Mouse (Mus musculus): Measurements from ENCODE around the gene Tgfbr1.
"Not testable (repeated sequence)": the region's sequence is repeated elsewhere in the genome, so short reads cannot be mapped to it uniquely, and the experiment has no call there.

Gene Tgfbr1

DNA sequence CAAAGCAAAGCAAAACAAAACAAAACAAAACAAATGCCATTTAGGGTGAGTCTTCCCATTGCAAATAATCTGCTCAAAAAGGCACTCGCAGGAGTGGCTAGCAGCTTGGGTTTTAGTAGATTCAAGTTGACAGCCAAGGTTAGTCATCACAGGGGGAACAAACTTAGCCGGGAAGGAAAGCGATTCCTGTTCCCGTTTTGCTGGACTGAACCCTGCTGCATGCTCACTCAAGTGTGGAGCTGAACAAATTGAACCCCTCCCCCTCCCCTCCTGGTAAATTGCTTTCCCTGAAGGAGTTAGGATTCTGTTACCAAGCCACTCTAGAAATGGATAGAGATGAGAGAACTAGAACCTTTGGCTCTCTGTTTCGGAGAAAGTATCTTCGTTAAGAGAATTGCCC lies 3.3 kb upstream of the Tgfbr1 start:
- no peak for DNase-seq

DNA sequence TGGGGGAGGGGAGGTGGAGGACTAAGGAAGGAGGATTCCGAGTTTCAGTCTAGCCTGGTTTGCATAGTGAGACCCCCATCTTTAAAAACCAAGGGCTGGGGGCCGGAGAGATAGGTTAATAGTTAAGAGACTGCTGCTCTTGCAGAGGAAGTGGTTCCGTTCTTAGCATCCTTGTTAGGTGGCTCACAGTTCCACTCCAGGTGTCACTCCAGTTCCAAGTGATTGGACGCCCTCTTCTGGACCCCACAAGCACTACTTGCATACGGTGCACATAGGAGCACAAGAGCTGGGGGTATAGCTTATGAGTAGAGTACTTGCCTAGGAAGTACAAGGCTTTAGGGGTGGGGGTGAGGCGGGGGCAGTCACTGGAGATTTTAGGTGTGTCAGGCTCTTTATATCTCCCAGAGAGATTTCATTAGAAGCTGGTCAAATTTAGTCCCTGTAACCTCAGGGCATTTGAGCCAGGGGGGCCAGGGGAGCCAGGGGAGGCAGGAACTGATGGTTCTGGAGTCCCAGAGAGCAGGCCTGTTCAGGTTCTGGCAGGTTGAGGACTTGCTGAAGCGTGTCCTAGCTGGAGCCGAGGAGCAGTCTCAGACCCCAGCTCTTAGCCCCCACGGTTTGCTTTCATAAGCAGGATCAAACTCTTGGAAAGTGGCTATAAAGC lies 1.5 kb upstream of the Tgfbr1 start:
- no peak for DNase-seq

DNA sequence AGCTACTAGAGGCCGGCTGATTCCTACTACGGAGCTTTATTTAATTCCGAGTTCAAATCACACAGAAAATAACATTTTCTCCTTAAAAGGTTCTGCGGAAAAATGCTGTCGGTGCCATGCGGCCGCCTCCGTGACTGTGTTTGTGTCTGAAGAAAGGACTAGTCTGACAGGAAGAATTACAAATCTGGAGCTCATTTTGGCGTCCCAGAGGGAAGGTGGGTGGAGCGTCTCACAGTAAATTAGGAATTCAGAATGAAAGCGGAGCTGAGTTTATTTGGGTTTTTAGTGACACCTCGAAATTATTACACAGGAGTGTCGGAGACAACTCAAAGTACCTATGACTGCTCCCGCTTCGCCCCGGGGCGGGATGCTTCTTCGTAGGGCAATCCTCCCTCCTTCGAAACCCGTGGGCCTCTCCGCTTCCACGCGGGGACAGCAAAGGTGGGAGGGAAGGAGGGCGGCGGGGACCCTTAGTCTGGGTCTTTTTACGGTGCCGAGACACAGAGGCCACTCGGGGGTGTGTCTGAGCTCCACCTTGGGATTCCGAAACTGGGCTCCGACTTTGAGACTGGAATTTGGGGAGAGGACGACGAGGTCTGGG lies 861 bp upstream of the Tgfbr1 start:
- peak; percentile 75 for DNase-seq

DNA sequence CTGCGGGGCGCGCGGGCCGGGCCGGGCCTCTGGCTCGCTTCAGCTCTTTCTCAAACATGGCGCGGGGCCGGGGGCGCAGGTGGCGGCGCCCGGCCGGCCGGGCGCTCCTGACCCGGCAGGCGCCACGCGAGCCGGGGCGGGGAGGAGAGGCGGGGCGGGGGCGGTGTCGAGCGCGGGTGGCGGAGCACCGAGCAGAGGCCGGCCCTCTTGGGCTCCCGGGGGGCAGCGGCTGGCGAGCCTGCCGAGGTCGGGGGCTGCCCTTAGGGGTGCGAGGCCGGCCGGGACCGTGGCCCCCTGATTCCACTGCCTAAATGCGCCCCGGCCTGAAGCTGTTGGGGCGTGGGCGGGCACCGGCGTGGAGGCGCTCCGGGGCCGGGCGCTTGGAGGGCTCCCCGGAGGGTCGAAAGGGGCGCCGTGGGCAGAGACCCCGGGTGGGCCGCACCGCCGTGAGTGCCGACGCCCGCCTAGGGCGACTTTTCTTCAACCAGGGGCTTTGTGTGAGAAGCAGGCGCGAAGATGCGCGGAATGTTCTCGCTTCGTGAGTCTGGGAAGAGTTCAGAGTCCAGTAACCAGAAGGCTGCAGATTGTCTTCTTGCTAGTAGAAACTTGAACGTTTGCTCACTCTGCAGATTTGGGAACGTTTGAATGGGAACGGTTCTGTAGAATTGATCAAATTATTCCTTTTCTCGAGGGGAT lies 542 bp downstream of the Tgfbr1 start:
- DNase-seq, result peak; percentile 40

DNA sequence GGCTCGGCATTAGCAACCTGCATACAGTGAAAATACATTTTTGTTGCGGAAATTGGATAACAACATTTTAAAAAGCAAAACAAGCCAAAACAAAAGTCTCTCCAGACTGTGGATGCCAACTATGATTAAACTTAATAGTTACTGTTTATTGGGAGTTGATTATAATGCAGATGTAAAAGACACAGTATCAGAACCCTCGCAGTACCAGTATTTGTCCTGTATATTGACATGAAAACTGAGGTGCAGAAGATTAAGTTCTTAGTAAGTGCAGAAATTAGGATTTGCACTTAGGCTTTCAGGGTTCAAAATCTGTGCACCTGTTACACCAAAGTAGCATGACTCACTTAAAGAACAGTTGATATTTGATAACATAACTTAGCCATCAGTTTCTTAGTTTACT lies 1.3 kb downstream of the Tgfbr1 start:
- DNase-seq, result no peak

DNA sequence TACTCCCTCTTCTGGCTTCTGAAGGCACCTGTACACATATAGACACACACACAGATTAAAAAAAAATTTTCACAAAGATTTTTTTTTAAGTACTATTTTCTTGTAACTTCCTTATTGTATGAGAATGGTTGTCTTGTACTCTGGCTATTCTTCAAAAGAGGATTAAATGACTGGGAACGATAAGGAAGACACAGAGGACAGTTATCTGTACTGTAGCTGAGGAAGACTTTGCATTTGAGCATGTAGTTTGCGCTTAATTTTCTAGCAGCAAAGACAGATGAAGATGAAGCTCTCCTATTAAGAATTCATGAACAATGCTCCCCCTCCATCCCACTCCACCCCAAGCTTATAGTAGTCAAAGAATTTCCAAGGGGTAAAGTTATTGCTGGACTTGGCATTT lies 9.6 kb downstream of the Tgfbr1 start:
- no peak for DNase-seq

DNA sequence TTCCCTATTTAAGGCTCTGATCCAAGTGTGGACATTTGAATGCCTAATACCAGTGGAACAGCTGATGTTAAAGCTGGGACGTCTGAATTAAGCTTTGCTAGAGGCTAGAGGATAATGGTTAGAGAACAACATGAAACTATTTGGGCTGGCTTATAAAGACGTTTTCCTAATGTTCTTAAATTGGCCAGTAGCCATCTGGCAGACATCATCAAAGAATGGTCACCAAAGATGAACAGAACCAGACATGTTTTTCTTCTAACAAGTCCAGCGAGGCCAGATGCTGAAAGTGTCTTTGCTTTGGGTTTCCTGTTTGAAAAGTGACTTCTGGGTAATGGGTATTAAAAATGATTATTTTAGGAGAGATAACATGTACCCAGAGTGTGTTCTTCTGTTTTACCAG lies 10.1 kb downstream of the Tgfbr1 start:
- DNase-seq, result no peak

DNA sequence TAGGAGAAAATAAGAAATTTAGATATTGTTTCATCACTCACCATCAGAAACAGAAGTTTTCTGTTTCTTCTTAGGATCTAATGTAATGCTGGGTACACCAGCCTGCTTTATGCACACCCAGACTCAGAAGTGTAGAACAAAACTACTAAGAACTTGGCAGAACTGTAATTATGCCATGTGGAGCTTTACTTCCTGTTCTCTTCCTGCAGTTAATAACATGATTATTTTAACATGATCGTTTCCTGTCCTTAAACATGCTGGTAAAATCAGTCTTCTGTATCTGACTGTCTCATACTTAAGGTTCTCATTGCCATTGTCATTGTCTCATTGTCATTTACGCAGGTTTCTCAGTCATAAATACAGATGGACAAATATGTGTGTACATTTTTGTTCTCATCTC lies 15.7 kb downstream of the Tgfbr1 start:
- DNase-seq, result no peak

DNA sequence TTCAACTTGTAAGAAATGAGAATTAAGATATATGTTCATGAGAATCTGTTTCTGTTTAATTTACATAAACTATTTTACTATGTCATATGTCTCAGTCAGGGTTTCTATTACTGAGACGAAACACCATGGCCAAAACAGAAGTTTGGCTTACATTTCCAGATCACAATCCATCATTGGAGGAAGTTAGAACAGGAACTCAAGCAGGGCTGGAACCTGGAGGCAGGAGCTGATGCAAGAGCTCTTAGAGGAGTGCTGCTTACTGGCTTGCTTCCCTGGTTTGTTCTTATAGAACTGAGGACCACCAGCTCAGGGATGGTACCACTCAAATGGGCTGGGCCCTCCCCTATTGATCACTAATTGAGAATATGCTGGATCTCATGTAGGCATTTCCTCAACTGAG lies 25.7 kb downstream of the Tgfbr1 start:
- no peak for DNase-seq

DNA sequence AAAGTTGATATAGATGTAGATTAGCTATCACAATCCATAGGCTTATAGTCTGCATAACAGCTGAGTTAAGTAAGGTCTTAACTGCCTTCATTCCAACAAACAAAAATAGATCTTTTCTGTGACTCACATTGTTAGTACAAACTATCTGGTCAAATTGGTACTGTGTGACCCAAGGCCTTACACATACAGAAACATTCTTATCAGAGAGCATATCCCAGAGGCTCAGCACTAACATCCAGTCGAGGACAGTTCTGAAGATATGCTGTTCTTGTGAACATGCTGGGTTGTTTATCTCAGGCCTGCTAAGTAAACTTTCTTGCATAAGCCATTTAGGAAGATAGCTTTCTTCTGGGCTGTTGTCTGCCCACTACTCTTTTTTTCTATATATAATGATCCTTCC lies 29.4 kb downstream of the Tgfbr1 start:
- DNase-seq, result no peak

DNA sequence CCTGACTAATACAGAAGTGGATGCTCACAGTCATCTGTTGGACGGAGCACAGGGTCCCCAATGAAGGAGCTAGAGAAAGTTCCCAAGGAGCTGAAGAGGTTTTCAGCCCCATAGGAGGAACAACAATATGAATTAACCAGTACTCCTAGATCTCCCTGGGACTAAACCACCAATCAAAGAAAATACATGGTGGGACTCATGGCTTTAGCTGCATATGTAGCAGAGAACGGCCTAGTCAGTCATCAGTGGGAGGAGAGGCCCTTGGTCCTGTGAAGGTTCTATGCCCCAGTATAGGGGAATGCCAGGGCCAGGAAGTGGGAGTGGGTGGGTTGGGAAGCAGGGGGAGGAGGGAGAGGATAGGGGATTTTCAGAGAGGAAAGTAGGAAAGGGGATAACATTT lies 38.9 kb downstream of the Tgfbr1 start:
- not testable (repeated sequence) for DNase-seq

DNA sequence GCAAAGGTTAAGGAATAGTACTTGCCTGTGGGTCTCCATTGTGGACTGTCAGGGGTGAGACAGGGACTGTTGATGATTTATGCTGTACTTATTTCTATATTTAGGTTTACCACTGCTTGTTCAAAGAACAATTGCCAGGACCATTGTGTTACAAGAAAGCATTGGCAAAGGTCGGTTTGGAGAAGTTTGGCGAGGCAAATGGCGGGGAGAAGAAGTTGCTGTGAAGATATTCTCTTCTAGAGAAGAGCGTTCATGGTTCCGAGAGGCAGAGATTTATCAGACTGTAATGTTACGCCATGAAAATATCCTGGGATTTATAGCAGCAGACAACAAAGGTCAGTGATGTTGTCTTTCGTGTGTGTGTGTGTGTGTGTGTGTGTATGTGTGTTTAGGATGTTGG lies 43.2 kb downstream of the Tgfbr1 start:
- DNase-seq, result no peak

DNA sequence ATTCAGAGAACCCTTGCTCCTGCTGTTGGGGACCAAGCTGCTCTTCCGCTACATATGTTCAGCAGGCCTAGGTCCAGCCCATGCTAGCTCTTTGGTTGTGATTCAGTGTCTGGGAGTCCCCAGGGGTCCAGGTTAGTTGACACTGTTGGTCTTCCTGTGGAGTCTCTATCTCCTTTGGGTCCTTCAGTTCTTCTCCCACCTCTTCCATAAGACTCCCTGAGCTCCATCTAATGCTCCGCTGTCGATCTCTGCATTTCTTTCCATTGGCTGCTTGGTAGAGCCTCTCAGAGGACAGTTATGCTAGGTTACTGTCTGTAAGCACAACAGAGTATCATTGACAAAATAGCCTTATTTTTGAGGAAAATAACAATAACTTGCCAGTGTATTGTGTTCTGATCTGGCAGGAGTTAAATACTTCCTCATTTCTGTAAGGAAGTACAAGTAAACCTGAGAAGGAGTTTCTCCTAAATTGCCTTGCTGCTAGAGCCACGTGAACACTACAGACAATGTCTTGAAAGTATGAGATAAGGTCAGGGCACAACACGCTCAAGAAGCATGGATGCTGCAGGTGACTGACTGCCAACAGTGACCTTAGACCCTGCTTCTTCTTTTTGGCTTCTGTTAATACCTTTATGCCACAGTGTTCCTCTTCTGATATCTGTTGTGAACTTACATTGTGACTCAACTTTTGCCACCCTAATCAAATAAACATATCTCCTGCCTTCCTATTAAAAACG lies 45.1 kb downstream of the Tgfbr1 start:
- DNase-seq, result no peak

DNA sequence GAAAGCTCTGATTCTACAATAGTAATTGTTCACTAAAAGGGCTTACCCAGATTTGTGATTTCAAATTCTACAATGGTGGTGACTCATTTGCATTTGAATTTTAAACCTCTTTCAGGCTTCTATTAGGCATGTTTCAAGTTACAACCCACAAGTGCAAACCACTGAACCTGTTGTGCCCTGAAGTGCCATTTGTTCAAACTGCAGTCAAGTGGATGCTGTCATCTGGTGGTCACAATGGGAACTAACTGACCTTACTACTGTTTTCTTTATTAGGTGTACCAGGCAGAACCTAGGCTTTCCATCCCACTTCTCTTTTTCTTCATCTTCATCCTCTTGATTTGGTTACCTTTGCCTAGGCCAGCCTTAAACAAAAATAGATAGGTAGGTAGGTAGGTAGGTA lies 46.8 kb downstream of the Tgfbr1 start:
- no peak for DNase-seq

DNA sequence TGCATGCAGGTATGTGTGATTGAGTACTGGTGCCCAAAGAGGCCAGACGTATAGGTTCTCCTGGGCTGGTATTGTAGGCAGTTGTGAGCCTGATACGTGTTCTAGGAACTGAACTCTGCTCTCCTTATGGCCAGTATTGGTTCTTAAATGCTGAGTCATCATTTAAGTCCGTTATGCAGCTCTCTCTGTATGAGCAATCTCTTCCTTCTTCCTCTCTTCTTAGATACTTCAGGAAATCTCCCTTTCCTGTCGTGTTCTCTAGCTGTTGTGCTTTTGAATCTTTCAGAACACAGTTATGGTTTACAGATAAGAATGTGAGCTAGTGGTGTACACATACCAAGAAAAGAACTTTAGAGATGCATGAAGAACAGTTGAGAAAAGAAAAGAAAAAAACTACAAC lies 47.3 kb downstream of the Tgfbr1 start:
- DNase-seq, result no peak

DNA sequence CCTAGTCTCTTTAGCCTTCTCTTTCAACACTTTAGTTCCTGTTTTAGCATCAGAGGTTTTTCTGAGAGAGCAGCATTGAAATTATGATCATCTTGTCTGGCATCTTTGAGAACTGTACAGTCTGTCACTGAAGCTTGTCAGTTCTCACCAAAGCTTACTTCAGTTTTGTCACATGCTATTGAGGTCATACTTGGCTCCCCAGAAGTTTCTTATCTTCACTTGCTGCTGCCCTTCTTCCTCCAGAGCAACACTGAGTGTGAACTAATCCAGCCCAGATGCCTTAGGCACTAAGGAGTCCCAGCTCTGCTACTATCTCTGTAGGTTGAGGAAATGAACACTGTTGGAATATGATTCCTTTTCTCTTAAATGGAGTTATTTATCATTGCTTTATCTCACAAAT lies 49.2 kb downstream of the Tgfbr1 start:
- no peak for DNase-seq

DNA sequence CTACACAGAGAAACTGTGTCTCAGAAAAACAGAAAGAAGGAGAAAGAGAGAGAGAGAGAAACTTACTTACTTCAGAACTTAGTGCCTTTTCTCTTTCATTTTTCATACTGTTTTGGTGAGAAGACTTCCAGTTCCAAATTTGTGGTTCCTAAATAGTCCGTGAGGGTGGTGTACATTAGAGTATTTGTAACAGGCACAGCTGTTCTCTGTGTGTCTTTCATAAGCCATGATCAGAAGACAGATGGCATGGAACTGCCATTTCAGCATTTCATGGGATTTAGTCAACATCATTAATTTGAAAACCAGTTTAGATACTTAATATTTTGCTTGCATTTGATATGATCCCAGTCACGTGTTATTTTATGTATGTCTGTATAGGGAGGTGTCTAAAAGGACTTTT lies 51.5 kb downstream of the Tgfbr1 start:
- DNase-seq, result no peak

DNA sequence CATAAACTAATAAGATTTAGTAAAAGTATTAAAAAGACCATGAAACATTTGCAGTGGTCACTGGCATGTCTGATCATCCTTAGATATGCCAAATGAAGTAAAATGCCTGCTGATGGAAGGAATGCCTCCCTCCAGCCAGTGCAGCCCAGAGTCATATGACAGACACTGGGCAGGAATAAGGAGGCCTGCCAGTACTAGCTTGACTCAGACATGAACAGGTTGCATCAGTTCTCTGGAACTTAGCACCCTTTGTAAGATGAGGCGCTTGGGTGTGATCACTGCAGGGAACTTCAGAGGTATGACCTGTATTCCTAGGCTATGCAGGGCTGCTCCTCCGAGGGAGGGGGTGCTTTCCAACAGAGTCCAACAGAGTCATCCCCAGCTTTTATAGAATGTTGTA lies 54.1 kb downstream of the Tgfbr1 start:
- no peak for DNase-seq

DNA sequence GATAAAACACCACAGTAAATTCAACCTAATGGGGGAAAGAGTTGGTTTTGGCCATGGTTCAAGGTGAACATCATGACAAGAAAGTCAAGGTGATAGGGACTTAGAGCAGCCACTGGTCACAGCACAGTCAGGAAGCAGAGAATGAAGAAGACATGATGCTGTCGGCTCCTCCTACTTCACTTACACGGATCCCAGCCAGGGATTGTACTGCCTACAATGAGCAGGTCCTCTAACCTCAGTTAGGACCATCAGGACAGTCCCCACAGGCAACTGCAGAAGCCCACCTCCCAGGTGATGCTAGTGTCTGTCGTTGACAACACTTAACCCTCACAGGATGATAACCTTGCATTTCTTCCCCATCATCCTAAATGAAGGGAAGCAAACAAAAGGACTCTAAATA lies 64.8 kb downstream of the Tgfbr1 start:
- DNase-seq, result no peak

DNA sequence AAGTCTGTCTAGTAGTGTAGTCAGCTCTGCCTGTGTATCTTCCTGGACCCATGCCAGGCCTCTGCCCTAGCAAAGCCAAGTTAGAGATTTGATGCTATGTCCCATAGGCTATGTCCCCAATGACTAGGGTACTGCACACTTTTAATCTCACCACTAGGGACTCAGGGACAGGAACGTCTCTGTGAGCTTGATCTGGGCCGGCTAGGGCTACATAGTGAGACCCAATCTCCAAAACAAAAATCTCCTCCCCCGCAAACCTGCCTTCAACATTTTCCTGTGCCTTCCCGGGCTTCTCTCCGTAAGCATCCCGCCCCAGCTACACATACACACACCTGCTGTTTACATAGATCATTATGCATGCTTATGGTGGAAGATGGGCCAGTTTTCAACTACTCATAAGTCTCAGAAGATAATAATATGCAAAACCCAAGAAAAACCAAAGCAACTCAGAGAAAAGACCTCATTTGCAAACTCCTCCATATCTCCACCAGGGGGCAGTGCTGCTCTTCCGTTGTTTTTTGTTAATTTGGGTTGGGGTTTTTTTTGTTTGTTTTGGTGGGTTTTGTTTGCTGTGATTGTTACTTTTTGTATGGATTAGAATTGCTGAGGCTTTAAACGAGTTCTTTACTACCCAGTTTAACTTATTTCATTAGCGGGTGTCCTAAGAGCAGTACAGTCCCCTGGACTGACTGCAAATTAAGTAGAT lies 66.4 kb downstream of the Tgfbr1 start:
- DNase-seq, result no peak

DNA sequence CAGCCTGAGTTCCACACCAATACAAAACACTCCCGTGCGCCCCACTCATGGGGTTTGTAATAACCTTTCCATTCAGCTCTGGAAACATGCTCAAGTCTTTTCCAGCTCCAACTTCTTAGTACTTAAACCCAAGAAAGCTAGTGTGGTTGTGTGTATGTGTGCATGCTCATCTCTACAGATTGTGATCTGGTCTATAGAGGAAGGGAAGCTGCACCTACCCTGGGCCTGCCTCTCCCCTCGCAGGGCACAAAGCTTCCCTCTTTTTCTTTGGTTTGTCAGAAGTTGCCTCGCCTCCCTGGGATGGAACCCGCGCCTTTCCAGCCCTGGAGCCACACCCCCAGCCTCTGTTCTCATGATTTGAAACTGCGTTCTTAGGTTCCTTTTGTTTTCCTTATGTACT lies 67.2 kb downstream of the Tgfbr1 start:
- no peak for DNase-seq

DNA sequence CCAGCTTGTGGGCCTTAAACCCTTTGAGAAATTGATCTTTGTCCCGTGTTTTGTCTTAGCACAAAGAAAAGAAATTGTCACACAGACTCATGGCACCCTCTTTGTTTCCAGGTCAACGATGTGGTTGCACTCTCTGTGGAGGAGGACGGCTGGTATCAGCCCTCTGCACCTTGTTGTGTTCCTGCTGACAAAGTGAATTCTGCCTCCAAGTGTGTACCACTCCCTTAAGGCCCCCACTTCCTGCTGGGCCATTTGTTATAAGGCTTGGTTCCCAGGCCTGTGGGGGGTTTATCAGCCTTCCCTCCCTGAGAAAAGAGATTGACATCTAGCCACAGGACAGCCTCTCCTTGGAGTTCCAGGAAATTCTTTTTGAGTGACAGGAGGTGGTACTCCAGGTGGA lies 69.2 kb downstream of the Tgfbr1 start:
- no peak for DNase-seq

DNA sequence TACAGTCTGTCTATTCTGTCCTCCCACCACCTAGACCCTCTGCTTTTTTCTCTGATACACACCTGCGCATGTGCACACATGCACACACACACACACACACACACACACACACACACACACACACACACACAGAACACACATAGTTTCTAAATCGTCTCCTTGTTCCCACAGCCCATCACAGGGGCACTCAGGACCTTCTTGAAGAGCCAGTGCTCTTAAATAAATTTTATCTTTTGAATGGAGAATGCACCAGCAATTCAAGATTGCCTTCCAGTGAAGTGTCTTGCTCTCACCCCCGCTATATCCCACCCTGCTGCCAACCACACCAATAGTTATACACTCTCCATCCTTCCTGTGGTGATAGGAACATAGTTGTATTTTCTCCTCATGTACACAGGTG lies 69.9 kb downstream of the Tgfbr1 start:
- DNase-seq, result no peak

All from right cerebral cortex, postnatal 25 days (tissue).